9 mouse cellular contexts compared by ENCODE assay signal in the genomic region with DNA sequence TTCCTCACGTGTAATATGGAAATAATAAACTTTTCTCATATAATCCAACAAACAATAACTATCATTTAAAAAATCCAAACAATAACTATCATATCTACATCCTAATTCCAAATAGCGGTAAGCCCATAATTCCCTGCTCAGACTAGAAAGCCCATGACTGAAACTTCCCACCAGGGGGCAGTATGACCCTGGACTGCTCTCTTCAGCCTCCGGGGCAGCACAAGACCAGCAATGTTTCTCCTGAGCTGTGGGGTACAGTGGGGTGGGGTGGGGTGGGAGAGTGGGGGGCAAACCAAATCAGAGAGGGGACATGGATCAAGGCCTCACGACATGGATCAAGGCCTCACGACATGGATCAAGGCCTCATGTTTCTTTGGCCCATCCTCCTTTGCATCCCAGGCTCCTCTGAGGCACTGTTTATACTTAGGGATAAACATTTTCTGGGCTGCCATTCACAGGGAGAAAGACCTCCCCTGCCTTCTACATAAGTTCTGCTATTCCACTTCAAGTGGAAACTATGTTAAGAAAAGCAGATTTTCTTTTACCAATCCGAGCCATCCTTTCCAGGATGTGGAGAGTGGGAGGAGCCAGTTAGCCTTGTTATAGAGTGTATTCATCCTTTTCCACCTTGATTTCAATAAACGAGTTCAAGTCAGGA. TPM values are rescaled to one million over a fixed set of nuclear protein-coding genes. Genes with fewer than 3 reads are reported as not detected.
A peak's percentile ranks its signal among the peaks of the same experiment; 100 is the strongest.
DNase-seq lines count a peak whose midpoint lies in the region; ATAC-seq and TF ChIP-seq lines count a peak whose summit lies in the region.
"Had no signal": no experiment of that assay in that cellular context is flagged by ENCODE, and none has a peak within 500 bp of the region (broad histone marks: within the 10 kb centered on the region; RNA-seq: fewer than 3 reads in every experiment).

No protein-coding gene starts in this region.

- H3K36me3 ChIP-seq in hindbrain, embryonic 10.5 days: peaks cover 32% of the 10 kb centered on the region
- H3K36me3 ChIP-seq in hindbrain, embryonic 13.5 days: peaks cover 26% of the 10 kb centered on the region
- peaks cover 10% of the 10 kb centered on the region for H3K36me3 ChIP-seq in E14TG2a.4 (ENCODE audit: insufficient read depth, low read length)
- H3K36me3 ChIP-seq in midbrain, embryonic 11.5 days (ENCODE audit: control insufficient read depth, insufficient read depth, low read length): no peaks in the 10 kb centered on the region

- DNase-seq in hindbrain, embryonic 10.5 days (ENCODE audit: low spot score): peak; percentile 58
- peak; percentile 65 for DNase-seq in cerebellum, adult 9-10 months
- DNase-seq in left cerebral cortex, postnatal 14 days (ENCODE audit: low spot score in 2 of 2): peak; percentile 48 to 70
- DNase-seq in midbrain, embryonic 11.5 days (ENCODE audit: low spot score, missing footprints): peak; percentile 91
- peak; percentile 65 for DNase-seq in thymus, postnatal 14 days

- H3K4me1 ChIP-seq in hindbrain, embryonic 10.5 days (replicated peaks): no peaks in the 10 kb centered on the region
- H3K4me1 ChIP-seq in hindbrain, embryonic 13.5 days (replicated peaks): no peaks in the 10 kb centered on the region
- peaks cover 53% of the 10 kb centered on the region for H3K4me1 ChIP-seq in E14TG2a.4 (replicated peaks; ENCODE audit: low read depth, low read length)
- no peaks in the 10 kb centered on the region for H3K4me1 ChIP-seq in midbrain, embryonic 11.5 days (ENCODE audit: control insufficient read depth, insufficient read depth, low read length)
- H3K4me1 ChIP-seq: limb, embryonic 12.5 days had no signal

- WGBS in hindbrain, embryonic 10.5 days: 48% methylated on average over 7 of the region's 7 CpGs
- WGBS in hindbrain, embryonic 13.5 days: 48% methylated on average over 7 of the region's 7 CpGs
- 40% methylated on average over 7 of the region's 7 CpGs for WGBS in midbrain, embryonic 11.5 days

- ATAC-seq in hindbrain, embryonic 13.5 days (ENCODE audit: low FRiP score): no peak
- peak; percentile 65 for ATAC-seq in granulocyte monocyte progenitor cell, adult 5-6 weeks (replicated peaks; ENCODE audit: poor library complexity, severe bottlenecking)
- ATAC-seq in midbrain, embryonic 11.5 days (ENCODE audit: low FRiP score): peak; percentile 65; the same call in 1 of the 2 replicates

- H3K27ac ChIP-seq in hindbrain, embryonic 10.5 days: no peak overlapping the region
- H3K27ac ChIP-seq in hindbrain, embryonic 13.5 days: no peak overlapping the region
- H3K27ac ChIP-seq in midbrain, embryonic 11.5 days (ENCODE audit: low read depth, low read length): no peak overlapping the region
- H3K27ac ChIP-seq: limb, embryonic 12.5 days had no signal

- TF ChIP-seq CTCF in E14TG2a.4 (conservative IDR thresholded peaks at IDR 0.05; ENCODE audit: low read length): peak; percentile 63

- no peak overlapping the region for H3K9ac ChIP-seq in hindbrain, embryonic 13.5 days
- H3K9ac ChIP-seq in midbrain, embryonic 11.5 days (ENCODE audit: low read length): no peak overlapping the region
- H3K9ac ChIP-seq: limb, embryonic 12.5 days had no signal

- no peaks in the 10 kb centered on the region for H3K9me3 ChIP-seq in hindbrain, embryonic 10.5 days
- no peaks in the 10 kb centered on the region for H3K9me3 ChIP-seq in hindbrain, embryonic 13.5 days
- H3K9me3 ChIP-seq in E14TG2a.4 (ENCODE audit: low read length): no peaks in the 10 kb centered on the region
- no peaks in the 10 kb centered on the region for H3K9me3 ChIP-seq in midbrain, embryonic 11.5 days (ENCODE audit: control insufficient read depth, low read length)
- H3K9me3 ChIP-seq: limb, embryonic 12.5 days had no signal

- H3K27me3 ChIP-seq in hindbrain, embryonic 10.5 days (ENCODE audit: insufficient read depth, poor library complexity, severe bottlenecking): no peaks in the 10 kb centered on the region
- 0 out of 2 replicates have a peak, but pooled peaks cover 5% of the 10 kb centered on the region for H3K27me3 ChIP-seq in hindbrain, embryonic 13.5 days
- H3K27me3 ChIP-seq in E14TG2a.4 (ENCODE audit: insufficient read depth, low read length): no peaks in the 10 kb centered on the region
- H3K27me3 ChIP-seq in midbrain, embryonic 11.5 days (ENCODE audit: control insufficient read depth, insufficient read depth, low read length): no peaks in the 10 kb centered on the region
- H3K27me3 ChIP-seq: limb, embryonic 12.5 days had no signal

- no peak overlapping the region for H3K4me2 ChIP-seq in hindbrain, embryonic 13.5 days
- no peak overlapping the region for H3K4me2 ChIP-seq in midbrain, embryonic 11.5 days
- H3K4me2 ChIP-seq: limb, embryonic 12.5 days had no signal

- intact Hi-C loops in left cerebral cortex, postnatal 14 days (cut with DNase I): no loop called here

- H3K4me3 ChIP-seq in hindbrain, embryonic 10.5 days: no peak overlapping the region
- no peak overlapping the region for H3K4me3 ChIP-seq in hindbrain, embryonic 13.5 days
- H3K4me3 ChIP-seq in E14TG2a.4 (replicated peaks; ENCODE audit: low read length): no peak overlapping the region
- H3K4me3 ChIP-seq in midbrain, embryonic 11.5 days (ENCODE audit: low read depth, low read length): no peak overlapping the region
- H3K4me3 ChIP-seq: limb, embryonic 12.5 days had no signal

RNA-seq across cellular contexts. Expression of gene Ajuba, which starts 6.5 kb away (rescaled TPM):
- 66.2 and 81.3 TPM in 2 replicates for polyA plus RNA-seq in hindbrain, embryonic 10.5 days (2016; fragmentation: Nextera tagmentation; extraction: Ambion mirVana)
- 9.8 and 10.0 TPM in 2 replicates for polyA plus RNA-seq in hindbrain, embryonic 13.5 days (2015; fragmentation: Nextera tagmentation; extraction: Ambion mirVana)
- 0.77 and 1.0 TPM in 2 replicates for total RNA-seq in granulocyte monocyte progenitor cell, adult 5-6 weeks (2014; fragmentation: Nextera tagmentation)
- 1.2 and 2.1 TPM in 2 replicates for total RNA-seq in granulocyte monocyte progenitor cell, adult 5-6 weeks (2017)
- 1 to 10 TPM; 2.7 to 3.1 TPM for total RNA-seq in left cerebral cortex, postnatal 14 days (2021)
- 24.3 and 25.1 TPM in 2 replicates for polyA plus RNA-seq in midbrain, embryonic 11.5 days (2014; fragmentation: Nextera tagmentation; extraction: Ambion mirVana)

RNA-seq across cellular contexts. Expression of gene 4931414P19Rik, which starts 22.0 kb away (rescaled TPM):
- polyA plus RNA-seq in hindbrain, embryonic 10.5 days (2016; fragmentation: Nextera tagmentation; extraction: Ambion mirVana): 8.3 and 9.5 TPM in 2 replicates
- polyA plus RNA-seq in hindbrain, embryonic 13.5 days (2015; fragmentation: Nextera tagmentation; extraction: Ambion mirVana): 6.8 and 7.6 TPM in 2 replicates
- total RNA-seq in granulocyte monocyte progenitor cell, adult 5-6 weeks (2014; fragmentation: Nextera tagmentation): 5.8 and 9.9 TPM in 2 replicates
- total RNA-seq in granulocyte monocyte progenitor cell, adult 5-6 weeks (2017): 3.6 and 4.3 TPM in 2 replicates
- total RNA-seq in left cerebral cortex, postnatal 14 days (2021): 1 to 10 TPM; 4.4 to 7.4 TPM
- 5.9 and 8.5 TPM in 2 replicates for polyA plus RNA-seq in midbrain, embryonic 11.5 days (2014; fragmentation: Nextera tagmentation; extraction: Ambion mirVana)

RNA-seq across cellular contexts. Expression of gene Haus4, which starts 29.4 kb away (rescaled TPM):
- polyA plus RNA-seq in hindbrain, embryonic 10.5 days (2016; fragmentation: Nextera tagmentation; extraction: Ambion mirVana): 47.5 and 55.0 TPM in 2 replicates
- 19.8 and 21.3 TPM in 2 replicates for polyA plus RNA-seq in hindbrain, embryonic 13.5 days (2015; fragmentation: Nextera tagmentation; extraction: Ambion mirVana)
- total RNA-seq in granulocyte monocyte progenitor cell, adult 5-6 weeks (2014; fragmentation: Nextera tagmentation): 70.3 and 79.6 TPM in 2 replicates
- total RNA-seq in granulocyte monocyte progenitor cell, adult 5-6 weeks (2017): 85.8 and 93.8 TPM in 2 replicates
- 1 to 10 TPM; 2.4 to 4.9 TPM for total RNA-seq in left cerebral cortex, postnatal 14 days (2021)
- 35.3 and 41.9 TPM in 2 replicates for polyA plus RNA-seq in midbrain, embryonic 11.5 days (2014; fragmentation: Nextera tagmentation; extraction: Ambion mirVana)

RNA-seq across cellular contexts. Expression of gene Psmb5, which starts 34.0 kb away (rescaled TPM):
- polyA plus RNA-seq in hindbrain, embryonic 10.5 days (2016; fragmentation: Nextera tagmentation; extraction: Ambion mirVana): 500 and 517 TPM in 2 replicates
- 439 and 447 TPM in 2 replicates for polyA plus RNA-seq in hindbrain, embryonic 13.5 days (2015; fragmentation: Nextera tagmentation; extraction: Ambion mirVana)
- total RNA-seq in granulocyte monocyte progenitor cell, adult 5-6 weeks (2014; fragmentation: Nextera tagmentation): 237 and 287 TPM in 2 replicates
- total RNA-seq in granulocyte monocyte progenitor cell, adult 5-6 weeks (2017): 63.3 and 69.9 TPM in 2 replicates
- 100 to 1,000 TPM; 185 to 188 TPM for total RNA-seq in left cerebral cortex, postnatal 14 days (2021)
- 396 and 453 TPM in 2 replicates for polyA plus RNA-seq in midbrain, embryonic 11.5 days (2014; fragmentation: Nextera tagmentation; extraction: Ambion mirVana)

RNA-seq across cellular contexts. Expression of gene Psmb11, which starts 37.4 kb away (rescaled TPM):
- 0.04 and 0.16 TPM in 2 replicates for polyA plus RNA-seq in hindbrain, embryonic 10.5 days (2016; fragmentation: Nextera tagmentation; extraction: Ambion mirVana)
- polyA plus RNA-seq in hindbrain, embryonic 13.5 days (2015; fragmentation: Nextera tagmentation; extraction: Ambion mirVana): not detected in 2 replicates
- 0.09 TPM in 1 of 2 replicates, not detected in the other for total RNA-seq in granulocyte monocyte progenitor cell, adult 5-6 weeks (2014; fragmentation: Nextera tagmentation)
- not detected in 2 replicates for total RNA-seq in granulocyte monocyte progenitor cell, adult 5-6 weeks (2017)
- total RNA-seq in left cerebral cortex, postnatal 14 days (2021): under 1 TPM in 1 of 2 experiments, not detected in 1; 0.30 TPM
- 0.04 TPM in 1 of 2 replicates, not detected in the other for polyA plus RNA-seq in midbrain, embryonic 11.5 days (2014; fragmentation: Nextera tagmentation; extraction: Ambion mirVana)
